Mouse (Mus musculus) heart, embryonic 13.5 days (tissue): ENCODE measurements around the gene Adat3. TPM values are rescaled to one million over a fixed set of nuclear protein-coding genes. Genes with fewer than 3 reads are reported as not detected.
"Not testable (repeated sequence)": the region's sequence is repeated elsewhere in the genome, so short reads cannot be mapped to it uniquely, and the experiment has no call there.

Experiments
- ATAC-seq: fragments of 200-750 bp; cut with Nextera tagmentation; 2 replicates; pipeline ENCODE4 v1.8.0; 2017; ENCODE audit warnings: moderate TSS enrichment; ENCODE audit not compliant: insufficient number of reproducible peaks, low FRiP score, low TSS enrichment; ENCODE audit errors: extremely low read depth
- H3K27ac ChIP-seq: fragments of 300-500 bp; sonication (generic); replicated peaks from 2 replicates; pipeline ENCODE4 v1.5.1; 2015; ENCODE audit warnings: moderate library complexity, mild to moderate bottlenecking, inconsistent platforms
- H3K27me3 ChIP-seq: fragments of 300-500 bp; sonication (generic); replicated peaks from 2 replicates; pipeline ENCODE4 v1.6.1; 2015; ENCODE audit warnings: mild to moderate bottlenecking, inconsistent platforms
- H3K36me3 ChIP-seq: fragments of 300-500 bp; sonication (generic); 2 replicates; pipeline ENCODE4 v1.6.1; 2015; ENCODE audit warnings: mild to moderate bottlenecking, inconsistent platforms
- H3K4me1 ChIP-seq: fragments of 300-500 bp; sonication (generic); 2 replicates; pipeline ENCODE4 v1.6.1; 2015; ENCODE audit warnings: inconsistent platforms
- H3K4me2 ChIP-seq: fragments of 300-500 bp; sonication (generic); 2 replicates; pipeline ENCODE4 v1.6.1; 2015; ENCODE audit warnings: inconsistent platforms, mild to moderate bottlenecking, moderate library complexity
- H3K4me3 ChIP-seq: fragments of 300-500 bp; sonication (generic); 2 replicates; pipeline ENCODE4 v1.5.1; 2015; ENCODE audit warnings: moderate library complexity, mild to moderate bottlenecking, inconsistent platforms
- H3K9ac ChIP-seq: fragments of 300-500 bp; sonication (generic); 2 replicates; pipeline ENCODE4 v1.6.1; 2015; ENCODE audit warnings: inconsistent platforms, mild to moderate bottlenecking, moderate library complexity
- H3K9me3 ChIP-seq: fragments of 300-500 bp; sonication (generic); 2 replicates; pipeline ENCODE4 v1.6.1; 2016; ENCODE audit warnings: inconsistent platforms
- WGBS: fragments of 180-500 bp; shearing (Covaris S2); methylation state at CpG from one replicate; pipeline ENCODE4 v1.1.7; 2015; ENCODE audit warnings: mixed read lengths; 5-methylcytosine and 5-hydroxymethylcytosine counted together
- polyA plus RNA-seq: library from polyadenylated mRNA; unstranded; fragments of >200 nt; fragmentation: Nextera tagmentation; extraction: Ambion mirVana; gene quantifications from 2 replicates; pipeline ENCODE4 v1.2.1, GENCODE M21; 2015

The Adat3 gene
- polyA plus RNA-seq, 1 experiment from 2014 or later = 5.6 TPM

DNA sequence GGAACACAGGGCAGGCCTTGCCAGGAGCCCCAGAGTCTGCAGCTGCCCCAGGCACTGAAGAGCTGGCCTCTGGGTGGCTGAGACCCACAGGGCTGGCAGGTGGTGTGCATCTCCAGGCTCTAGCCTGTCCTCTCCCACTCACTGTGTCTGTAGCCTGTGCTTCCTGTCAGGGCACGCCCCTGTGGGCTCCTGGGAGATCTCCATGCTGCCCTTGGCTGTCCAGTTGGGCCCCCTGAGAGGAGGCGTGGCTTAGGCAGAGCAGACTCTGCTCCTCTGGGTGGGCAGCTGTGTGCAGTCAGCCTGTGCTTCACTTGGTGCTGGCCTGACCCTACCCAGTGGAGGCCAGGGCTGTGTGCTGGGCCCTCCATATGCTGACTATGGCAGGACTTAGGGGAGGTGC, 25.0 kb downstream of the Adat3 start:
- Histone ChIP-seq H3K27me3 (no peaks in the 10 kb centered on the region), H3K27ac (peak overlapping the region; percentile 51), H3K9me3 (no peaks in the 10 kb centered on the region), H3K4me2 (peak overlapping the region; percentile 18; the same call in 1 of the 2 replicates), H3K4me3 (no peak overlapping the region), H3K4me1 (peaks cover 74% of the 10 kb centered on the region), H3K36me3 (peaks cover 5% of the 10 kb centered on the region), H3K9ac (peak overlapping the region; percentile 68)
- no peak for ATAC-seq
- 39% methylated on average over 2 of the region's 2 CpGs for WGBS

DNA sequence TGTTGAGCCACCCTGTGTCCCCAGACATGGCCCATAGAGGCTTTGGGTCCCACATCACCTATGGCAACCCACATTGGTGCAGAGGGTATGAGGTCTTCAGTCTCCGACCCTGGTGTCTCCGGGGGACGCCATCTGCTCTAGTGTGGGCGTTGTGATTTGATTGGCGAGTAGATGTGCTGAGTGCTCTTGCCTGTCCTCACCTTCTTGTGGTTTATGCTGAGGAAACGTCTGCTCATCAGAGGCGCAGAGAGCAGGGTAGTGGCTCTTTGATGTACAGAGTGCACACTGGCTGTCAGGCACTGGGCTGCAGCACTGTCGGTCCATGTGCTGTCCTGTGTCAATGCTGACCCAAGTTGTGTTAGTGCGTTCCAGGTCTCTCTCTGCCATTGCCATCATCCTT, 26.2 kb downstream of the Adat3 start:
- Histone ChIP-seq H3K27ac (no peak overlapping the region), H3K4me1 (peaks cover 67% of the 10 kb centered on the region)
- WGBS = 74% methylated on average over 9 of the region's 9 CpGs

GRCm38 (mm10) chr10:80635345-80635744, 32.7 kb downstream of the Adat3 start:
- ATAC-seq = no peak
- Histone ChIP-seq H3K9ac (no peak overlapping the region), H3K36me3 (peaks cover 65% of the 10 kb centered on the region), H3K9me3 (no peaks in the 10 kb centered on the region), H3K4me2 (no peak overlapping the region), H3K4me3 (no peak overlapping the region), H3K27me3 (no peaks in the 10 kb centered on the region), H3K27ac (no peak overlapping the region), H3K4me1 (peaks cover 3% of the 10 kb centered on the region; the same call in 1 of the 2 replicates)
- 82% methylated on average over 6 of the region's 6 CpGs for WGBS

More for the DNA sequence above, 26.2 kb downstream of the Adat3 start:
- Histone ChIP-seq H3K36me3 (peaks cover 6% of the 10 kb centered on the region), H3K27me3 (no peaks in the 10 kb centered on the region), H3K9me3 (no peaks in the 10 kb centered on the region), H3K9ac (peak overlapping the region; percentile 3; the same call in 1 of the 2 replicates), H3K4me2 (no peak overlapping the region), H3K4me3 (no peak overlapping the region)
- ATAC-seq = no peak

GRCm38 (mm10) chr10:80646936-80647335, 44.3 kb downstream of the Adat3 start:
- Histone ChIP-seq H3K9me3 (no peaks in the 10 kb centered on the region), H3K27me3 (no peaks in the 10 kb centered on the region), H3K36me3 (peaks cover 77% of the 10 kb centered on the region), H3K27ac (no peak overlapping the region), H3K4me2 (no peak overlapping the region), H3K4me3 (no peak overlapping the region), H3K9ac (no peak overlapping the region), H3K4me1 (0 out of 2 replicates have a peak, but pooled peaks cover 4% of the 10 kb centered on the region)
- no peak for ATAC-seq
- WGBS = 85% methylated on average over 10 of the region's 10 CpGs

GRCm38 (mm10) chr10:80649910-80650309, 47.2 kb downstream of the Adat3 start:
- not testable (repeated sequence) for H3K4me3 ChIP-seq, ATAC-seq, H3K9me3 ChIP-seq, H3K27me3 ChIP-seq, H3K4me2 ChIP-seq, H3K9ac ChIP-seq, H3K27ac ChIP-seq
- Histone ChIP-seq H3K4me1 (peaks cover 23% of the 10 kb centered on the region), H3K36me3 (peaks cover 52% of the 10 kb centered on the region)
- 88% methylated on average over 6 of the region's 6 CpGs for WGBS

DNA sequence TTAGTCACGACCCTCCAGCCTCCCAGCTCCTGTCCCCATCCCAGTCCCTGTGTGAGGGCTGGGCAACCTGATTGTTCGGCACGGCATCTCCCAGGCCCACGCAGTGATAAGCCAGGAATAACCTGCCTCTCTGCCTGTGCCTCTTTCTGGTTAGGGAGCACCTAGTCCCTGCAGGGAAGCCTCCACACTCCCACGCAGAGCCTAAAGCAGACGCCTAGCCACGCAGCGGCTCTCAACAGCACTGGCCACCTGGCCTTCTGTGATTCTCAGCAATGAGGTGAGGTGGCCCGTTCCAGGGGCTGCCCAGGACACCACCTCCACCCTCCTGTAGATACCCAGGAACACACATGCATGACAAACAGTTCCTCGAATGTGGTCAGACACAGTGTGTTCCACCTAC, 47.7 kb downstream of the Adat3 start:
- WGBS = 81% methylated on average over 10 of the region's 10 CpGs
- no peak for ATAC-seq

GRCm38 (mm10) chr10:80653156-80653720, 50.6 kb downstream of the Adat3 start:
- Histone ChIP-seq H3K4me1 (peaks cover 39% of the 10 kb centered on the region), H3K36me3 (peaks cover 20% of the 10 kb centered on the region), H3K4me3 (no peak overlapping the region), H3K27ac (no peak overlapping the region), H3K4me2 (no peak overlapping the region), H3K9ac (0 out of 2 replicates have a peak overlapping the region, but pooled peaks have one; percentile 20), H3K9me3 (no peaks in the 10 kb centered on the region), H3K27me3 (no peaks in the 10 kb centered on the region)
- no peak for ATAC-seq
- WGBS = 83% methylated on average over 6 of the region's 6 CpGs

More for the DNA sequence above, 47.7 kb downstream of the Adat3 start:
- no peaks in the 10 kb centered on the region for H3K27me3 ChIP-seq
- H3K4me1 ChIP-seq = peaks cover 28% of the 10 kb centered on the region
- no peak overlapping the region for H3K27ac ChIP-seq
- H3K9ac ChIP-seq = 0 out of 2 replicates have a peak overlapping the region, but pooled peaks have one; percentile 15
- H3K36me3 ChIP-seq = peaks cover 47% of the 10 kb centered on the region
- H3K4me3 ChIP-seq = no peak overlapping the region
- H3K9me3 ChIP-seq = no peaks in the 10 kb centered on the region
- H3K4me2 ChIP-seq = no peak overlapping the region

GRCm38 (mm10) chr10:80654866-80655265, 52.2 kb downstream of the Adat3 start:
- Histone ChIP-seq H3K4me2 (peak overlapping the region; percentile 92), H3K9ac (peak overlapping the region; percentile 99), H3K4me1 (peaks cover 45% of the 10 kb centered on the region), H3K27me3 (no peaks in the 10 kb centered on the region), H3K9me3 (no peaks in the 10 kb centered on the region), H3K27ac (no peak overlapping the region), H3K36me3 (peaks cover 9% of the 10 kb centered on the region), H3K4me3 (peak overlapping the region; percentile 93)
- ATAC-seq = no peak
- 84% methylated on average over 6 of the region's 6 CpGs for WGBS

DNA sequence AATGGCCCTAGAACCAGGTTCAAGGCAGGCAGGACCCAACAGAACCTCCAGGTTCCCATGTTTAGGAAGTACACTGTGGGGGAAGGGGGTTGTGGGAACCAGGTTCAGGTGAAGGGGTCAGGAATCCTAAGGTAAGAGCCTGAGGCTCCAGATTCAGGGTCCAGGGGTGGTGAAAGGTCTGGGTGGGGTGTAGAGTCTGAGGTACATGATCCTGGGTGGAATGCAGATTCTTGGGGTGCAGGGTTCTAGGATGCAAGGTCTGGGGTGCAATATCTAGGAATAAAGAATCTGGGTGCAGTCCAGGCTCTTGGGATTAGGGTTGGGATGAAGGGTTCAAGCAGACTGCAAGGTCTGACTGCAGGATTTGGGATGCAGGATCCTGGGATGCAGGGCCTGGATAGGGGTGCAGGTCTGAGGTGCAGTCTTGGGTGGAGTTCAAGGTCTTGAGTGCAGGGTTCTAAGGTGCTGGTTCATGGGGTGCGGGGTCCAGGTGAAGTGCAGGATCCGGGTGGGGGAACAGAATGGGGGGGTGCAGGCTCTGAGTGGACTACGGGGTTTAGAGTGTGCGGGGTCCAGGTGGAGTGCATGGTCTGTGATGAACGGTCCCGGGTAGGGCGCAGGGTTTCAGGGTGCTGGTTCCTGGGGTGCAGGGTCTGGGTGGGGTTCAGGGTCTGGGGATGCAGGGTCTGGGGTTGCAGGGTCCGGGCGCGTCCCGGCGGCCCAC, 52.9 kb downstream of the Adat3 start:
- 2% methylated on average over 12 of the region's 12 CpGs for WGBS
- Histone ChIP-seq H3K27ac (peak overlapping the region; percentile 78), H3K4me3 (peak overlapping the region; percentile 93), H3K36me3 (peaks cover 9% of the 10 kb centered on the region), H3K4me2 (peak overlapping the region; percentile 92), H3K27me3 (no peaks in the 10 kb centered on the region), H3K9me3 (no peaks in the 10 kb centered on the region), H3K4me1 (peaks cover 41% of the 10 kb centered on the region), H3K9ac (peak overlapping the region; percentile 99)
- ATAC-seq = peak; percentile 20; the same call in 1 of the 2 replicates

DNA sequence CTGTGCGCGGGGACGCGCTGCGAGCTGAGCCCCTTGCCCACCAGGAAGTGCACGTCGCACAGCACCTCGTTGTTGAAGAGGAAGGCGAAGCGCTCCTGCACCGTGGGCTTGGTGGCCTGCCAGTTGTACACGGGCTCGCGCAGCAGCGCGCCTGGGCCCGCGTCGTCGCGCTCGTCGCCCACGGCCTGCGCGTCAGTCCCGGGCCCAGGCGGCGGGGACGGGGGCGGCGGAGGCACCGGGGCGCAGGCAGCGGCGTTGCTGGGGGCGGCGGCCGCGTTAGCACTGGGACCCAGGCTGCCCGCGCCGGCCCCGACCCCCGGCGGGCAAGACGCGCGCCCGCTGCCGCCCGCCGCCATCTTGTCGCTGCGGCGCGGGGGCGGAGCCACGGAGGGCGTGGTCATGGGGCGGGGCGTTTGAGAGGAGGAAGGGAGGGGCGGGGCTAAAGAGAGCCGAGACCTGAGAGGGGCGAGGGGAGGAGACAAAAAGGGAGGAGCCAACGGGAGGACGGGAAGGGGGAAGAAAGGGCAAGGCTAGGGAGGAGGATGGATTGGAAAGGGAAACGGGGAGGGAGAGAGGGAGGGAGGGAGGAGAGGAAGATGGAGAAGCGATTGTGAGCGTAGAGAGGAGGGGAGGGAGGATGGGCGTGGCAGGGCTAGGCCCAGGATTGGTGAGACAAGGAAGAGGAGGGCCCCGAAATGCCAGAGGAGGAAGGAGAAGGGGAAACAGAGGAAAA, 53.6 kb downstream of the Adat3 start:
- peak; percentile 81 for ATAC-seq
- Histone ChIP-seq H3K4me1 (peaks cover 41% of the 10 kb centered on the region), H3K27ac (peak overlapping the region; percentile 86), H3K4me3 (peak overlapping the region; percentile 93), H3K27me3 (no peaks in the 10 kb centered on the region), H3K9ac (peak overlapping the region; percentile 99), H3K9me3 (no peaks in the 10 kb centered on the region), H3K4me2 (peak overlapping the region; percentile 92), H3K36me3 (peaks cover 9% of the 10 kb centered on the region)
- under 1% methylated on average over 72 of the region's 72 CpGs for WGBS
